Mouse (Mus musculus): ENCODE results near the gene Clcn2. TPM values are rescaled to one million over a fixed set of nuclear protein-coding genes. Genes with fewer than 3 reads are reported as not detected.

Clcn2 gene
- polyA plus RNA-seq, 1 experiment from 2014 or later: 15.3 TPM

DNA sequence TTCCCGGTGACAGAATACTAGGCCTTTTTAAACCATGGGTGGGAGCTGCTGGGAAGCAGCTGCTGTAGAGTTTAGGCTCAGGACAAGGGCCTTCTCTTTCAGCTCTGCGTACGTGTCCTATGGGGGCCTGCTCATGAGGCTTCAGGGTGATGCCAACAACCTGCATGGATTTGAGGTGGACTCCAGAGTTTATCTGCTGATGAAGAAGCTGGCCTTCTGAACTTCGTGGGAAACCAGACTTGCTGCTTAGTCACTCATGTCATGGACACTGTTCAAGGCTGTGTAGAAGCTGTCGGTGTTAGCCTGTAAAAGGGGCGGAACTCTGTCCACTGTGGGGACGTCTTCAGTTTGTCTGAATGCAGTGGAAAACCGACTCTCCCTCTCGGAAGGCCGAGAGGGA is 4.3 kb upstream of the Clcn2 start:
- H3K9me3 ChIP-seq: no peaks in the 10 kb centered on the region
- no peaks in the 10 kb centered on the region for H3K27me3 ChIP-seq (replicated peaks)
- H3K4me2 ChIP-seq: no peak overlapping the region
- H3K27ac ChIP-seq: no peak overlapping the region
- 80% methylated on average over 10 of the region's 10 CpGs for WGBS
- no peak overlapping the region for H3K9ac ChIP-seq
- no peak overlapping the region for H3K4me3 ChIP-seq (replicated peaks)
- no peak for ATAC-seq (ENCODE audit: insufficient read depth, low FRiP score, low read depth)
- peaks cover 14% of the 10 kb centered on the region; the same call in 1 of the 2 replicates for H3K36me3 ChIP-seq
- 0 out of 2 replicates have a peak, but pooled peaks cover 5% of the 10 kb centered on the region for H3K4me1 ChIP-seq

DNA sequence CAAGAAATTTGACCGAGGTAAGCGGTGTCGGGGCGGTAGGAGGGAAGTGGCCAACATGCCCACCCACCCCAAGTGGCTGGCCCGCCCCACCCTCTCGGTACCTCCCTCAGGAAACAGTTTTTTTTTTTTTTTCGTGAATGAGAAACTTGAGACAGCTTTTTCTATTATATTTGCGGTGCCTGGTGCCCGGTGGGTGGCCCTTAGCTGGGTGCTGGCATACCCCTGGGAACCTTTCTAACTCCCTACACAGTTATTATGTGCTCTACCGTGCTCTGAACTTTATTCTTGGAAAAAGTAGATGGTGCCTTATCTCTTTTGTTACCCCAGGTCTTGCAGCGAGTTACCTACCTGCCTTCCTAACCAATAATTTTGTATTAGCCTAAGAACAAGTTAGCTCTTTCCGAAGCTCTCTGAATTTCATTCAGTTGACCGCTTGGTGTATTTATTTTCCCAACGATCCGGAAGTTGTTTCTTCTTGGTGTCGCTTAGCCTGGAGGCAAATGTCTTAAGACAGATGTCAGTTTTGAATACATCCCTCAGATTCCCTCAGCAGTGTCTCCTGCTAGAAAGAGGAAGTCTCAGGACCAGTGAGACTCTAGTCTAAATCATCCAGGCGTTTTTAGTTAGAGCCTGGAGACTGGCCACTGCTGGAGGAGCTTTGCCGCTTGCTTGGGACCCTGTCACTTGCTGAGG is 578 bp upstream of the Clcn2 start:
- Histone ChIP-seq H3K4me2 (peak overlapping the region; percentile 88), H3K27ac (peak overlapping the region; percentile 99), H3K36me3 (peaks cover 14% of the 10 kb centered on the region; the same call in 1 of the 2 replicates), H3K4me3 (replicated peaks) (peak overlapping the region; percentile 74), H3K9me3 (no peaks in the 10 kb centered on the region), H3K27me3 (replicated peaks) (no peaks in the 10 kb centered on the region), H3K4me1 (peaks cover 32% of the 10 kb centered on the region), H3K9ac (peak overlapping the region; percentile 66)
- 3% methylated on average over 18 of the region's 18 CpGs for WGBS
- ATAC-seq (ENCODE audit: insufficient read depth, low FRiP score, low read depth): peak; percentile 8; the same call in 1 of the 2 replicates

DNA sequence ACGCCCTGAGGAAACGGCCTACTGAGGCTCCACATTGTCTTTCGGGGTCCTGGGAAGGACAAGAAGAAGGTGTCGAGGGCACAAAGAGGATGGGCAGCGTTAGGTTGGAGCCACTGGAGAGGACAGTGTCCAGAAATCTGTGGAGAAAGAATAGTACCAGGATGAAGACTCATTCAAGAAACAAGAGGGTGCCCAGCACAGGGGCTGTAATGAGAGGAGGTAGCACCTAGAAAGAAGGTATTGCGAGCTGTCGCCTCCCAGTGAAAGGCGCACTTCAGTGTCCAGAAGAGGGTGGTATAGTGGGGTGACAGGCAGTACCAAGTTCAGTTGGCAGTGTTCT is 735 bp downstream of the Clcn2 start:
- peaks cover 12% of the 10 kb centered on the region for H3K36me3 ChIP-seq
- H3K27me3 ChIP-seq (replicated peaks): no peaks in the 10 kb centered on the region
- no peak for ATAC-seq (ENCODE audit: insufficient read depth, low FRiP score, low read depth)
- H3K4me3 ChIP-seq (replicated peaks): peak overlapping the region; percentile 74
- peaks cover 32% of the 10 kb centered on the region for H3K4me1 ChIP-seq
- peak overlapping the region; percentile 55 for H3K9ac ChIP-seq
- 3% methylated on average over 8 of the region's 8 CpGs for WGBS
- peak overlapping the region; percentile 99 for H3K27ac ChIP-seq
- no peaks in the 10 kb centered on the region for H3K9me3 ChIP-seq
- H3K4me2 ChIP-seq: peak overlapping the region; percentile 88

- Histone ChIP-seq H3K36me3 (peaks cover 16% of the 10 kb centered on the region), H3K27me3 (replicated peaks) (no peaks in the 10 kb centered on the region), H3K4me2 (peak overlapping the region; percentile 88), H3K9ac (peak overlapping the region; percentile 89), H3K4me3 (replicated peaks) (peak overlapping the region; percentile 74), H3K4me1 (peaks cover 32% of the 10 kb centered on the region), H3K9me3 (no peaks in the 10 kb centered on the region), H3K27ac (peak overlapping the region; percentile 99)
- 0% methylated on average over 65 of the region's 68 CpGs for WGBS
- peak; percentile 76 for ATAC-seq (ENCODE audit: insufficient read depth, low FRiP score, low read depth)
Observed at GRCm38 (mm10) chr16:20715976-20716840, 1.3 kb downstream of the Clcn2 start.

DNA sequence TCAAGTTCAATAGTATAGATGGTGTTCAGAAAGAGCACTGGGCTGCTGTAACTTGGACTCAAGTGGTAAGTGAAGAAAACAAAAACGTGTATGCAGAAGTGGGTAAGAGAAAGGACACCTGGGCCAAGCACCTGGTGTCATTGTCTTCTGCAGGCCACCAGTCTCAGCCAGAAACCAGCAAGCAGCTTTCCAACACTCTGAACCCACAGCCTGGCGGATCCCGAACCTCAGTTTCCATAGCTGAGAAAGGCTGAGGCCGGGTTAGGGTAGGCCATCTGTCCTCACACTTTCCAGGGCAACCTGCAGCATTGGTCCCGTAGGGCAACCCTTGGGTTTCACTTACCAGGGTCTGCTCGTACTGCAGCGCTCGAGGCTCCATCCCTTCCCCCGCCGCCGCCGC is 2.0 kb downstream of the Clcn2 start:
- H3K27me3 ChIP-seq (replicated peaks): no peaks in the 10 kb centered on the region
- peaks cover 22% of the 10 kb centered on the region for H3K36me3 ChIP-seq
- H3K4me2 ChIP-seq: peak overlapping the region; percentile 88
- peaks cover 32% of the 10 kb centered on the region for H3K4me1 ChIP-seq
- peak overlapping the region; percentile 89 for H3K9ac ChIP-seq
- ATAC-seq (ENCODE audit: insufficient read depth, low FRiP score, low read depth): no peak
- H3K9me3 ChIP-seq: no peaks in the 10 kb centered on the region
- H3K27ac ChIP-seq: peak overlapping the region; percentile 99
- peak overlapping the region; percentile 74 for H3K4me3 ChIP-seq (replicated peaks)
- 1% methylated on average over 12 of the region's 12 CpGs for WGBS

DNA sequence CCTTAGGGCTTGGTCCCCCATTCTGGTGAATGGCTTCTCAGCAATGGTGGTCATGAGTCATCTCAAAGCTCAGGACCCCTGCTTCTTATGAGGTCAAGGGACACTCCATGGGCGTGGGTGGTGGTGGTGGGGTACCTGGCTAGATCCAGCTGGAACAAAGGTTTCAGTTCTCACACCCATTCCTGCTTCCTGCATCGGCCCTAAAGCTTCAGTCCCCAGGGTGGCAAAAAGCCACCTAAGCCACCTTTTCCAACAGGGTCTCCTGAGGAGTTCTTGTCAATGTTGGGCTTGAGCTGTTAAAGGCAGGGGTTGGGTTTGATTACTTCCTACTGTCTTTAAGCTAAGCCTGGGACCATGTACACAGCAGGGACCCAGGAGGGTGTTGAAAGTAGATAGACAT is 2.4 kb downstream of the Clcn2 start:
- H3K9ac ChIP-seq: peak overlapping the region; percentile 89; the same call in 1 of the 2 replicates
- peak overlapping the region; percentile 74 for H3K4me3 ChIP-seq (replicated peaks)
- peaks cover 23% of the 10 kb centered on the region for H3K36me3 ChIP-seq
- no peaks in the 10 kb centered on the region for H3K27me3 ChIP-seq (replicated peaks)
- no peak for ATAC-seq (ENCODE audit: insufficient read depth, low FRiP score, low read depth)
- 50% methylated on average over 2 of the region's 2 CpGs for WGBS
- H3K9me3 ChIP-seq: no peaks in the 10 kb centered on the region
- peak overlapping the region; percentile 99; the same call in 1 of the 2 replicates for H3K27ac ChIP-seq
- peaks cover 32% of the 10 kb centered on the region for H3K4me1 ChIP-seq
- peak overlapping the region; percentile 88 for H3K4me2 ChIP-seq

GRCm38 (mm10) chr16:20714307-20715080 is 3.1 kb downstream of the Clcn2 start:
- WGBS: 39% methylated on average over 11 of the region's 11 CpGs
- Histone ChIP-seq H3K27ac (0 out of 2 replicates have a peak overlapping the region, but pooled peaks have one; percentile 16), H3K27me3 (replicated peaks) (no peaks in the 10 kb centered on the region), H3K4me2 (peak overlapping the region; percentile 88), H3K9me3 (no peaks in the 10 kb centered on the region), H3K4me1 (peaks cover 32% of the 10 kb centered on the region), H3K9ac (no peak overlapping the region), H3K36me3 (peaks cover 20% of the 10 kb centered on the region; the same call in 1 of the 2 replicates), H3K4me3 (replicated peaks) (peak overlapping the region; percentile 74)
- no peak for ATAC-seq (ENCODE audit: insufficient read depth, low FRiP score, low read depth)

DNA sequence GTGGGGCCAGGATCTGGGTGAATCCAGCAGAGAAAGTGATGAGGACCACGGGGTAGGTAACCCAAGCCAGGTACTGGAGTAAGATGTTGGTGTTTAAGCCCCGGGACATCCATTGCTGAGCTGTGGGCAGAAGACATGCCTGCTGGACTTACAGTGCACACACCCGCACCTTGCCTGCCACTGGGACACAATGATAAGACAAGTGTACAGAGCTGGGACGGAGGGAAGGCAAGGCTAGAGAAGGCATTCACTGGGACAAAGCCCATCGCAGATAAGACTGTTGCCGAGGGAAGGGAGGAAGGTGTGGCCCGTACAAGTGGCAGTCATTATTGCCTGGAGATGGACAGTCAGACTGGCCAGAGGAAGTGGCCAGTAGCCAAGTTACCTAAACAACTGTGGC is 4.7 kb downstream of the Clcn2 start:
- no peak overlapping the region for H3K9ac ChIP-seq
- H3K4me1 ChIP-seq: peaks cover 27% of the 10 kb centered on the region
- no peak overlapping the region for H3K27ac ChIP-seq
- H3K4me2 ChIP-seq: no peak overlapping the region
- ATAC-seq (ENCODE audit: insufficient read depth, low FRiP score, low read depth): no peak
- 76% methylated on average over 7 of the region's 7 CpGs for WGBS
- H3K36me3 ChIP-seq: peaks cover 22% of the 10 kb centered on the region
- no peaks in the 10 kb centered on the region for H3K9me3 ChIP-seq
- no peak overlapping the region for H3K4me3 ChIP-seq (replicated peaks)
- no peaks in the 10 kb centered on the region for H3K27me3 ChIP-seq (replicated peaks)

DNA sequence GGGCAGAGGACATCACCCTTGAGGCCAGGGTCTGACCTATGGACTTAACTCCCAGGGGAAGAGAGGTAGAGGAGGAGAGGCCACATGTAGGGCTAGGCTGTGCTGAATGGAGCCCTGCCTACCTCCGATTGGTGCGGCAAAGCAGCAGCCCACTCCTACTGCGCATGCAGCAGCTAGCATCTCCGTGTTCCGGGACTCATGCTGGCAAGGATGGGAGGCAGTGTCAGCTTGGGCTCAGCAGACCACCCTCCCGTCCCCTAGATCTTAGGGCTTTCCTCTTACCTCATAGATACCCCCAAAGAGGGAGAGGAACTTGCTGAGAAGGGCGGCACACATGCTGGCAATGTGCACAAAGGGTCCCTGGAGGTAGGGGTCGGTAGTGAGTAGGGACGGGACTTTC is 5.4 kb downstream of the Clcn2 start:
- peaks cover 28% of the 10 kb centered on the region for H3K36me3 ChIP-seq
- H3K27me3 ChIP-seq (replicated peaks): no peaks in the 10 kb centered on the region
- WGBS: 77% methylated on average over 9 of the region's 9 CpGs
- no peak overlapping the region for H3K4me2 ChIP-seq
- no peaks in the 10 kb centered on the region for H3K9me3 ChIP-seq
- H3K4me1 ChIP-seq: peaks cover 27% of the 10 kb centered on the region
- ATAC-seq (ENCODE audit: insufficient read depth, low FRiP score, low read depth): no peak
- H3K9ac ChIP-seq: no peak overlapping the region
- H3K4me3 ChIP-seq (replicated peaks): no peak overlapping the region
- H3K27ac ChIP-seq: no peak overlapping the region

GRCm38 (mm10) chr16:20710810-20711209 is 6.7 kb downstream of the Clcn2 start:
- no peak overlapping the region for H3K9ac ChIP-seq
- no peak overlapping the region for H3K4me3 ChIP-seq (replicated peaks)
- H3K4me1 ChIP-seq: peaks cover 20% of the 10 kb centered on the region
- ATAC-seq (ENCODE audit: insufficient read depth, low FRiP score, low read depth): no peak
- H3K27me3 ChIP-seq (replicated peaks): no peaks in the 10 kb centered on the region
- no peaks in the 10 kb centered on the region for H3K9me3 ChIP-seq
- H3K36me3 ChIP-seq: peaks cover 34% of the 10 kb centered on the region
- no peak overlapping the region for H3K27ac ChIP-seq
- WGBS: 80% methylated on average over 4 of the region's 4 CpGs
- H3K4me2 ChIP-seq: no peak overlapping the region

- H3K4me1 ChIP-seq: peaks cover 16% of the 10 kb centered on the region
- H3K9ac ChIP-seq: no peak overlapping the region
- H3K27ac ChIP-seq: no peak overlapping the region
- no peak for ATAC-seq (ENCODE audit: insufficient read depth, low FRiP score, low read depth)
- no peaks in the 10 kb centered on the region for H3K9me3 ChIP-seq
- no peaks in the 10 kb centered on the region for H3K27me3 ChIP-seq (replicated peaks)
- no peak overlapping the region for H3K4me2 ChIP-seq
- no peak overlapping the region for H3K4me3 ChIP-seq (replicated peaks)
- WGBS: 93% methylated on average over 11 of the region's 11 CpGs
- peaks cover 34% of the 10 kb centered on the region for H3K36me3 ChIP-seq
Observed at GRCm38 (mm10) chr16:20710370-20710769, 7.2 kb downstream of the Clcn2 start.
